Mouse (Mus musculus) cerebellum, adult 2 months (tissue): ENCODE measurements around the gene Arid2. TPM values are rescaled to one million over a fixed set of nuclear protein-coding genes. Genes with fewer than 3 reads are reported as not detected.
"Not testable (repeated sequence)": the region's sequence is repeated elsewhere in the genome, so short reads cannot be mapped to it uniquely, and the experiment has no call there.

Experiments
- DNase-seq, 2 experiments: peaks; one replicate each; pipeline ENCODE4 v3.0.0; 2021
- H3K27ac ChIP-seq: fragments of 200-500 bp; 2 replicates; pipeline ENCODE4 v1.5.1; 2012; ENCODE audit warnings: low read length, control low read depth, inconsistent platforms; ENCODE audit not compliant: insufficient read depth
- H3K27me3 ChIP-seq: fragments of 200-500 bp; 2 replicates; pipeline ENCODE4 v1.6.1; 2012; ENCODE audit warnings: inconsistent platforms, mild to moderate bottlenecking, low read length, moderate library complexity; ENCODE audit not compliant: control insufficient read depth, insufficient read depth
- H3K4me1 ChIP-seq: fragments of 200-500 bp; 2 replicates; pipeline ENCODE4 v1.6.1; 2011; ENCODE audit warnings: low read length; ENCODE audit not compliant: control insufficient read depth, insufficient read depth
- H3K4me3 ChIP-seq: fragments of 200-500 bp; replicated peaks from 2 replicates; pipeline ENCODE3; 2011; ENCODE audit warnings: mild to moderate bottlenecking, low read depth, low read length, control low read depth; ENCODE audit not compliant: insufficient read depth
- CTCF ChIP-seq: fragments of 200-500 bp; IDR thresholded peaks from 2 replicates; pipeline ENCODE4 v1.5.1; 2011; ENCODE audit warnings: low read depth, mild to moderate bottlenecking, control low read depth, low read length, moderate library complexity, borderline replicate concordance; ENCODE audit not compliant: insufficient read depth
- POLR2A ChIP-seq: fragments of 200-500 bp; IDR thresholded peaks from 2 replicates; pipeline ENCODE4 v1.6.1; 2011; ENCODE audit warnings: low read length, control low read depth, borderline replicate concordance; ENCODE audit not compliant: insufficient read depth
- WGBS: fragments of 180-500 bp; shearing (Covaris S2); methylation state at CpG from one replicate; pipeline ENCODE4 v1.1.7; 2018; 5-methylcytosine and 5-hydroxymethylcytosine counted together
- polyA plus RNA-seq: library from polyadenylated mRNA; depleted of rRNA; stranded (reverse); fragments of >200 nt; gene quantifications from 2 replicates; pipeline ENCODE4 v1.2.3, GENCODE M21; 2012

Arid2 gene
- polyA plus RNA-seq, 1 experiment: 17.6 TPM

DNA sequence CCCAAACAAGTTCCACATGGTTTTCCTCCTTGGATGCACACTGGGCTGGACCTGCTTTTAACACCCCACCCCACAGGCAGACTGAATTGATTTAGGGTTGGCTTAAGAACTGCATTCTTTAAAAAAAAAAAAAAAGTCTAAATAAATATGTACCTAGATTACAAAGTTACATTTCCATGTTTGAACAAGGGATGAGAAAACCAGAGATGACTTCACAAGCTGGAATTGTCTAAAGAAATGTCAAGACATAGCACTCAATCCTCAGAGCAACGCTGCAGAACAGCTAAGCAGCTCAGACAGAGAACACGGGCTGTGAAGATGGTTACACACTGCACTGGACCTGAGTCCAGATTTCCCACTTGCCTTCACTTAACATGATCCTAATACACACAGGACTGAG is 119.8 kb downstream of the Arid2 start:
- Histone ChIP-seq H3K27ac (no peak overlapping the region), H3K4me3 (no peak overlapping the region), H3K4me1 (no peaks in the 10 kb centered on the region), H3K27me3 (no peaks in the 10 kb centered on the region)
- TF ChIP-seq POLR2A (no peak), CTCF (no peak)
- no peak for DNase-seq
- 88% methylated on average over 2 of the region's 2 CpGs for WGBS

DNA sequence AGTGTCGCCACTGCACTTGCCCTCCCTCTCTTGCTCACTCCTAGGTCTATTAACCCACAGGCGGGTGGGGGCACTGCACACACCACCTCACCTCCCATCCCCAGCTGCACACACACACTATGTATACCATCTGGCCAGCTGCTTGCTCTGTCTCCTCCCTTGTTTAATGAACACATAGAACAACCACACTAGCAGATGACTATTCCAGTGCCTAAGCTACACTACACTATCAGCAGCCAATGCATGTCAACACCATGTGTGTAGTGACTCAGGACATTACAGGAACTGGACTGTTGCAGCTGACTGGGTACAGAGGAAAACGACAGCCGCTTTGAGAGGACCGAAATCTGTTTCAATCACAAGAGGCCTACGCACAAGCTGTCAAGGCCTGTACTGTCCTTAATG is 121.4 kb downstream of the Arid2 start:
- DNase-seq: no peak
- H3K4me3 ChIP-seq: no peak overlapping the region
- 91% methylated on average over 6 of the region's 6 CpGs for WGBS

DNA sequence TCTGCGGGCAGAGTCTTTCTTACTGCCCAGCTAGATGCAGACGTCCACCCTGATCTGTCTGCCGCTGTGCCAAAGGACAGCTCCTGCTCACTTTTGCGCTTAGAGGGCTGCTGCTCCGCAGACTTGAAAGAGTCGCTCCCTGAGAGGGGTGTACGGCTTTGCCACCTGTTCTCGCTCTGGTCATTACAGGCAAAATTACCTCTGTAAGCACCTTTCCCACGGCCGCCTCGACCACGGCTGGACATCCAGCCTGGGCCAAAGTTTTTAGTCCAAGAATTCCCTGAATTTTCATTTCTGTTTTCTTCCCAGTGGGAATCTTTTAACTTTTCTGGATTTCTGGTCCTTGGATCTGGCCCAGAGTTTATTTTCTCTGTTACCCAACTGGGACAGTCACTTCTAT is 130.8 kb downstream of the Arid2 start:
- no peaks in the 10 kb centered on the region; the same call in 1 of the 2 replicates for H3K4me1 ChIP-seq
- DNase-seq: no peak
- TF ChIP-seq CTCF: no peak
- TF ChIP-seq POLR2A: no peak
- H3K27me3 ChIP-seq: no peaks in the 10 kb centered on the region
- WGBS: 90% methylated on average over 12 of the region's 12 CpGs
- H3K27ac ChIP-seq: no peak overlapping the region
- H3K4me3 ChIP-seq: no peak overlapping the region

More for the DNA sequence above, 121.4 kb downstream of the Arid2 start:
- TF ChIP-seq CTCF (no peak), POLR2A (no peak)
- no peaks in the 10 kb centered on the region for H3K4me1 ChIP-seq
- no peak overlapping the region for H3K27ac ChIP-seq
- H3K27me3 ChIP-seq: no peaks in the 10 kb centered on the region

DNA sequence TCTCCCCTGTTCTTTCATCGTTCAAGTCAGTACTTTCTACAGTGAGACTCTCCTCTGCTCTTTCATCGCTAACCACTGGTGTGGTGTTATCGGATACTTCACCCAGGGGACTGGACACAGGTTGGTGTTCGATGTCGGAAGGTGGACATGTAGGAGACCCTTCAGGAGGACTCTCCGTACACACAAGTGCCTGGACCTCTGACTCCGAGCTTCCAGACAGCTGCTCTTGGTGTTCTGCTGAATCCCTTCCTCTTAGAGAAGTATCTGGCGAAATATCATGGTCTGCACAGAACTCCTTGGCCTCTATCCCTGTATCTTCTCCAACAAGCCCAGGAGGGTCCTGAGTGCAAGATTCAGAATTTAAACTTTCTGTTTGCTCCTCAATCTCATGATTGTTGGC is 132.6 kb downstream of the Arid2 start:
- no peaks in the 10 kb centered on the region for H3K27me3 ChIP-seq
- no peaks in the 10 kb centered on the region; the same call in 1 of the 2 replicates for H3K4me1 ChIP-seq
- DNase-seq: no peak
- H3K4me3 ChIP-seq: no peak overlapping the region
- H3K27ac ChIP-seq: no peak overlapping the region
- TF ChIP-seq POLR2A: no peak
- TF ChIP-seq CTCF: no peak
- WGBS: 94% methylated on average over 8 of the region's 8 CpGs

DNA sequence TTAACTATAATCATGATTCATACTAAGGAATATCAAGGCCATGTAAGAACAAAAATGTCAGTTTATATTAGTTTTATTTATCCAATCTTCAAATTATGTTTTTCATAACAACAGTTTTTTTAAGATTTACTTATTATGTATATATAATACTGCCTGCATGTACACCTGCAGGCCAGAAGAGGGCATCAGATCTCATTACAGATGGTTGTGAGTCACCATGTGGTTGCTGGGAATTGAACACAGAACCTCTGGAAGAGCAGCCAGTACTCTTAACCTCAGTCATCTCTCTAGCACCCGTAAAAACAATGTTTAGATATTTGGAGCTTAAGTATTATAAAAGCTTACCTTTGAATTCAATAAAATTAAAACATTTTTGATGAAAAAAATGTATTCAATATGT is 146.9 kb downstream of the Arid2 start:
- Histone ChIP-seq H3K27me3 (no peaks in the 10 kb centered on the region), H3K4me3 (no peak overlapping the region), H3K27ac (no peak overlapping the region), H3K4me1 (no peaks in the 10 kb centered on the region)
- DNase-seq: no peak
- TF ChIP-seq POLR2A (no peak), CTCF (no peak)
- WGBS: 100% methylated on average over 1 of the region's 1 CpGs

DNA sequence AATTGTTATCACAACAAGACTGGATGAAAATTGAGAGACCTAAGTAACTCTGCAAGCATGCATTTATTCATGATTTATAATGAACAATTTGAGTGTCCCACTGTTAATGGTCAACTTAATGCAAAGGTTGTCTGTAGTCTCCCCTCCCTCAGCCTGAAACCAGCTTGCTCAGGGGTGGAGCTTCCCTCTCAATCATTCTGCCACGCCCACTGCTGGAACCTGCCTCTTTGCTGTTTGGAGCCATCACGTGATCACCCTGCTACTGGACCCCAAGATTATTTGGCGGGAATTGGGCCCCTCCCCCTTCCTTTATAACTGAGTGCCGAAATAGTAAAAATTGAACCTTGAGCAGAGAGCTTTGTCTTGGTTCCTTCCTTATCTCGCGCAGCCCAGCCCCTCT is 154.2 kb downstream of the Arid2 start:
- not testable (repeated sequence) for DNase-seq, H3K4me3 ChIP-seq, H3K27ac ChIP-seq, H3K27me3 ChIP-seq, H3K4me1 ChIP-seq
- WGBS: 84% methylated on average over 6 of the region's 6 CpGs

DNA sequence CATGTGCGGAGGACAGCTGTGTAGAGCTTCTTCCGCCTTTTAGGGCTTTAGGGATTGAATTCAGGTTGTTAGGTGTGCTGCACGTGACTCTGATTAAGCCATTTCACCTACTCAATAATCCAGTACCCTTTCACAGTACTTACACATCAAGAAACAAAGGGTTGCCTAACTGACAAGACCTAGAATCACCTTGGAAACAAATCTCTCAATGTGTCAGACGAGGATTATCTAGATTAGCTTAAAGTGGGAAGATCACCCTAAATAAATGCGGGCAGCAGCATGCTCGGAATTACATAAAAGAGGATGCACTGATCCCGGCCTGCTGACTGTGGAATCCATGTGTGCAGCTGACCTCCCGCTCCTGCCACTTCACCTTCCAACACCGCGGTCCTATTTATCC is 159.5 kb downstream of the Arid2 start:
- DNase-seq: no peak

DNA sequence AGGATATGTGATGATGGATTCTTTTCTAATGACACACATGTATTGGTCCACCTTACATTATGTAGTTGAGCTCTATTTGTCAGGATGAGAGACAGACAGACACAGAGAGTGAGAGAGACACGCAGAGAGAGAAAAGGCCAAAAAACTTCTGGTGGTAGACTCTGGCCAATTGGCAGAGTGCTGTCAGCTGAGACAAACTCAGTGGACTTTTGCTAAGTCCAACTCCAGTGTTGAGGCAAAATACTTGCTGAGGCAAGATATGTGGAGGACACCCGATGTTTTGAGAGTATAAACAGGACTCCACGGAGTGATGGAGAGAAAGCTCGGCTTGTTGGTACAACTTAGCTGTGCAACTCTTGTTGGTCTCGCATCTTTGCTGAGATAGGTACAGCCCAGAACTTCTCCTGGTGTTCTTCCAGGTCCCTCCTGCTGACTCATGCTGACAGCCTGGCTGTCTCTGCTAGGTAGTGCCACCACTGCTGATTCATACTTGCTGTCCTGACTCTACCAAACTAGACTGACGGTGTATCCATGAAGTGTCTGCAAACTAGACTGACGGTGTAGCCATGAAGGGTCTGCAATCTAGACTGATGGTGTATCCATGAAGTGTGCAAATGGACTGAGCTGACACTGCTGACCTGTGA is 161.5 kb downstream of the Arid2 start:
- TF ChIP-seq POLR2A (no peak), CTCF (no peak)
- Histone ChIP-seq H3K4me3 (no peak overlapping the region), H3K27ac (no peak overlapping the region), H3K4me1 (peaks cover 3% of the 10 kb centered on the region), H3K27me3 (no peaks in the 10 kb centered on the region)
- 59% methylated on average over 7 of the region's 7 CpGs for WGBS
- peak; percentile 37 to 50 for DNase-seq

More for the DNA sequence above, 159.5 kb downstream of the Arid2 start:
- Histone ChIP-seq H3K27me3 (no peaks in the 10 kb centered on the region), H3K4me1 (peaks cover 3% of the 10 kb centered on the region; the same call in 1 of the 2 replicates), H3K4me3 (no peak overlapping the region), H3K27ac (no peak overlapping the region)
- TF ChIP-seq CTCF (no peak), POLR2A (no peak)
- WGBS: 88% methylated on average over 10 of the region's 10 CpGs
